ENCODE assay signal across 9 mouse cellular contexts in the genomic region with DNA sequence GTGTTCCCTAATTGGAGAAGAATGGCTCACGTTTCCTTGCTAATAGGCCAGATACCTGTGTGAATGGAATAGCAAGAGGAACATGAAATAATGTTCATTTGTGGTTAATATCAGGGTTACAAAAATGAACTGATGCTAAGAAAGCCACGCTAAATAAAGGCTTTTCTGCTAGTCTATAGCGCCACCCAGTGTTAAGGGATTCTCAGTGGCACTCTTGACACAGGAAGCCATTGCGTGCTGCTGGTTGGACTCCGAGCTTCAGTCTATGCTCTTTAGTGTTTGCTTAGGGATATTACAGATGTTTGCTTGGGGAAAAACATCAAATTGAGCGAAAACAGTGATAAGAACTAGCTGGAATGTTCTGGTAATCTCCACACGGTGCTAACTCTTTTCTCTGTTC.
DNase-seq lines count a peak whose midpoint lies in the region; ATAC-seq lines count a peak whose summit lies in the region.
"Had no signal": no experiment of that assay in that cellular context is flagged by ENCODE, and none has a peak within 500 bp of the region (broad histone marks: within the 10 kb centered on the region; RNA-seq: fewer than 3 reads in every experiment).

No protein-coding gene starts in this region.

- intact Hi-C loops in left cerebral cortex, postnatal 36 days (cut with DNase I) = loop anchor here (10.0 kb wide), 1 partner anchor 1322 kb away; a partner anchor contains a TSS

- peak overlapping the region; percentile 33; the same call in 1 of the 2 replicates for H3K4me2 ChIP-seq in heart, embryonic 13.5 days

- WGBS in heart, embryonic 13.5 days = 7% methylated on average over 7 of the region's 7 CpGs

- no peaks in the 10 kb centered on the region for H3K36me3 ChIP-seq in heart, embryonic 13.5 days

- no peak for DNase-seq in heart, adult 11 months
- DNase-seq in cerebellum, adult 18-20 months = peak; percentile 45
- peak; percentile 81 for DNase-seq in forelimb bud, embryonic 11.5 days (ENCODE audit: low read depth, low spot score)
- peak; percentile 19 for DNase-seq in kidney, adult 18-20 months
- peak; percentile 33 to 56 for DNase-seq in left cerebral cortex, postnatal 36 days (ENCODE audit: low spot score in 2 of 2)
- peak; percentile 45 for DNase-seq in retina, adult 2 months (ENCODE audit: low read depth, low spot score)
- DNase-seq in spleen, postnatal 4 days (ENCODE audit: low spot score in 2 of 2) = no peak

- H3K27me3 ChIP-seq in heart, embryonic 13.5 days (replicated peaks) = no peaks in the 10 kb centered on the region
- H3K27me3 ChIP-seq: megakaryocyte, embryonic 14.5 days had no signal

- no peak overlapping the region; the same call in 1 of the 2 replicates for H3K9ac ChIP-seq in heart, embryonic 13.5 days

- no peak for ATAC-seq in heart, embryonic 13.5 days (ENCODE audit: extremely low read depth, insufficient number of reproducible peaks, low FRiP score, low TSS enrichment)

- 0 out of 2 replicates have a peak, but pooled peaks cover 6% of the 10 kb centered on the region for H3K4me1 ChIP-seq in heart, embryonic 13.5 days
- H3K4me1 ChIP-seq: megakaryocyte, embryonic 14.5 days had no signal

- no peak overlapping the region for H3K4me3 ChIP-seq in heart, embryonic 13.5 days
- H3K4me3 ChIP-seq: megakaryocyte, embryonic 14.5 days had no signal

- no peak overlapping the region for H3K27ac ChIP-seq in heart, embryonic 13.5 days (replicated peaks)

- no peaks in the 10 kb centered on the region for H3K9me3 ChIP-seq in heart, embryonic 13.5 days
- H3K9me3 ChIP-seq: megakaryocyte, embryonic 14.5 days had no signal

Comparison
In these comparisons a context has a peak if more than half of its experiments do, and no peak if none do; other contexts are left out.
1. DNase-seq: peak in cerebellum, adult 18-20 months (2 of 2), forelimb bud, embryonic 11.5 days (single experiment), kidney, adult 18-20 months (single experiment), left cerebral cortex, postnatal 36 days (2 of 2) and retina, adult 2 months (single experiment); none in heart, adult 11 months (single experiment) and spleen, postnatal 4 days (0 of 2).